Mouse (Mus musculus) stomach, postnatal 0 days (tissue): ENCODE data around the gene Kctd13. TPM values are rescaled to one million over a fixed set of nuclear protein-coding genes. Genes with fewer than 3 reads are reported as not detected.
A peak's percentile ranks its signal among the peaks of the same experiment; 100 is the strongest.
"Not testable (repeated sequence)": the region's sequence is repeated elsewhere in the genome, so short reads cannot be mapped to it uniquely, and the experiment has no call there.

Experiments
- ATAC-seq: fragments of 200-750 bp; cut with Nextera tagmentation; 2 replicates; pipeline ENCODE4 v1.8.0; 2017; ENCODE audit not compliant: low FRiP score, low TSS enrichment
- DNase-seq: peaks from one replicate; pipeline ENCODE4 v3.0.0-alpha.2; 2016; ENCODE audit warnings: low spot score
- H3K27ac ChIP-seq: fragments of 300-500 bp; sonication (generic); replicated peaks from 2 replicates; pipeline ENCODE4 v1.5.1; 2014; ENCODE audit warnings: mild to moderate bottlenecking, control low read depth
- H3K27me3 ChIP-seq: fragments of 300-500 bp; sonication (generic); 2 replicates; pipeline ENCODE4 v1.6.1; 2014; ENCODE audit warnings: low read length; ENCODE audit not compliant: control insufficient read depth, insufficient read depth
- H3K36me3 ChIP-seq: fragments of 300-500 bp; sonication (generic); 2 replicates; pipeline ENCODE4 v1.6.1; 2014; ENCODE audit warnings: low read length, mixed read lengths; ENCODE audit not compliant: control insufficient read depth, insufficient read depth
- H3K4me1 ChIP-seq: fragments of 300-500 bp; sonication (generic); replicated peaks from 2 replicates; pipeline ENCODE4 v1.6.1; 2014; ENCODE audit warnings: antibody characterized with exemption; ENCODE audit not compliant: control insufficient read depth, insufficient read depth
- H3K4me2 ChIP-seq: fragments of 300-500 bp; sonication (generic); replicated peaks from 2 replicates; pipeline ENCODE4 v1.6.1; 2014; ENCODE audit warnings: low read depth, mild to moderate bottlenecking, control low read depth, moderate library complexity
- H3K4me3 ChIP-seq: fragments of 300-500 bp; sonication (generic); 2 replicates; pipeline ENCODE4 v1.5.1; 2014; ENCODE audit warnings: low read depth, low read length, control low read depth
- H3K9ac ChIP-seq: fragments of 300-500 bp; sonication (generic); 2 replicates; pipeline ENCODE4 v1.6.1; 2014; ENCODE audit warnings: mild to moderate bottlenecking, low read length, control low read depth, mixed read lengths
- H3K9me3 ChIP-seq: fragments of 300-500 bp; sonication (generic); 2 replicates; pipeline ENCODE4 v1.6.1; 2016; ENCODE audit warnings: low read length; ENCODE audit not compliant: control insufficient read depth
- CTCF ChIP-seq: IDR thresholded peaks from 2 replicates; pipeline ENCODE4 v1.5.1; 2016; ENCODE audit warnings: antibody characterized with exemption, low read depth, mild to moderate bottlenecking, moderate library complexity
- EP300 ChIP-seq: optimal IDR thresholded peaks from 2 replicates; pipeline ENCODE3; 2016; ENCODE audit warnings: antibody characterized with exemption
- WGBS: fragments of 180-500 bp; shearing (Covaris S2); extraction: QIAGEN DNeasy Blood & Tissue Kit; methylation state at CpG from one replicate; pipeline ENCODE4 v1.1.7; 2014; 5-methylcytosine and 5-hydroxymethylcytosine counted together
- polyA plus RNA-seq: library from polyadenylated mRNA; unstranded; fragments of >200 nt; fragmentation: Nextera tagmentation; extraction: Ambion mirVana; gene quantifications from 2 replicates; pipeline ENCODE4 v1.2.1, GENCODE M21; 2015

The Kctd13 gene
- polyA plus RNA-seq, 1 experiment from 2014 or later = 10.2 TPM

DNA sequence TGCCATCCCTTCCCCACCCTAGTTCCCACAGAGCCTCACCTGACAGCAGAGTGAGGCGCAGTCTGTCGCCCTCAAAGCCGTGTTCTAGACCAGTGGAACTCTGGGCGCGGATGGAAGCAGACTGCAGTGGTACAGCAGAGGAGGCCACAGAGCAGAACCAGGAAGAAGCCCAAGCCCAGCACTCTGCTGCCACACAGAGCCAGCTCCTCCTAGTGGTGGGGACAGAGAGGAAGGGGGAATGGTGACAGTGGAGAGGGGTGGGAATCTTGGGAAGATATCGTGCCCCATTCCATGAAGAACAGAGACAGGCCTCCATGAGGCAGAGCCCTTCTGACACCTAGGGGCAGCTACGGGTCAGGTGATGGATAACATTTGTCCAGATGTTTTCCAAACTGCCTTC is 39.8 kb upstream of the Kctd13 start:
- no peaks in the 10 kb centered on the region for H3K36me3 ChIP-seq
- TF ChIP-seq CTCF (peak; percentile 65), EP300 (no peak)
- H3K4me3 ChIP-seq = no peak overlapping the region
- H3K27ac ChIP-seq = no peak overlapping the region
- no peak overlapping the region for H3K4me2 ChIP-seq
- WGBS = 53% methylated on average over 7 of the region's 7 CpGs
- DNase-seq = no peak
- H3K27me3 ChIP-seq = no peaks in the 10 kb centered on the region
- no peaks in the 10 kb centered on the region for H3K9me3 ChIP-seq
- no peaks in the 10 kb centered on the region for H3K4me1 ChIP-seq
- no peak for ATAC-seq
- H3K9ac ChIP-seq = no peak overlapping the region; the same call in 1 of the 2 replicates

GRCm38 (mm10) chr7:126896912-126897311 is 31.8 kb upstream of the Kctd13 start:
- no peak for TF ChIP-seq EP300
- no peak for TF ChIP-seq CTCF
- no peaks in the 10 kb centered on the region; the same call in 1 of the 2 replicates for H3K4me1 ChIP-seq
- no peak overlapping the region; the same call in 1 of the 2 replicates for H3K9ac ChIP-seq
- no peak for DNase-seq
- no peaks in the 10 kb centered on the region for H3K36me3 ChIP-seq
- no peaks in the 10 kb centered on the region for H3K27me3 ChIP-seq
- H3K9me3 ChIP-seq = no peaks in the 10 kb centered on the region
- 89% methylated on average over 5 of the region's 5 CpGs for WGBS
- peak overlapping the region; percentile 79; the same call in 1 of the 2 replicates for H3K4me2 ChIP-seq
- ATAC-seq = no peak
- H3K4me3 ChIP-seq = no peak overlapping the region
- H3K27ac ChIP-seq = no peak overlapping the region; the same call in none of the 2 replicates

DNA sequence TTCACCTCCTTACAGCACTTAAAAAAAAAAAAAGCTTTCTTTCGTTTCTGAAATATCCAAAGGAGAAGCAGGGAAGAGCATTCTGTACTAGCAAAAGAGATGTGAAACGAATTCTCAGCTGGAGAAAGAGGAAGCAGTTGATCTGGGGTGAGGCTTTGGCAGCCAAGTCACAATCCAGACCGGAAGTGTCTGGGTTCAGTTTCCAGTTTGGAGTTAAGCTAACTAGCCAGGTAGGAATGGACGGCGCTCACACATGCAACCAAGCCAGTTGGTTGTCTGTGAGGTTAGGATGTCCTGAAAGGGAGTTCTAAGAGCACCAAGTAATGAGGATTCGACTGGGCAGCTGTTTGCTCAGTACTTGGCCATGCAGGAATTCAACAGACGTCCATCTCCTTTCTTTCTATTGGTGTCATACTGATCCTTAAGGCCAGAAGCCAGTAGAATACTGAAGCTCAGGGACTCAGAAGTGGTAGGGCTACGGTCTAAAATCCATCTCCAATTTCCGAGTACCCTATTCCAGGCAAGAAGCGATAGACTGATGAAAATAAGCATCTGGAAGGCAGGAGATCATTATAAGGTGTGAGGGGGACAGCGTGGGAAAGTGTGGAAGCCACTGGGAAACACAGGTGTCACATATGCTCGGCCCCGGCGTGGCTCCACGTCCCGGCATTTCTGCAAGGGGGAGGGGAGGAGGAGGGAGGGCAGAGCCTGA is 31.1 kb upstream of the Kctd13 start:
- no peaks in the 10 kb centered on the region for H3K27me3 ChIP-seq
- H3K9me3 ChIP-seq = no peaks in the 10 kb centered on the region
- DNase-seq (peak; percentile 20), ATAC-seq (peak; percentile 19; the same call in 1 of the 2 replicates)
- TF ChIP-seq CTCF (no peak), EP300 (no peak)
- peak overlapping the region; percentile 87 for H3K27ac ChIP-seq
- 16% methylated on average over 16 of the region's 16 CpGs for WGBS
- no peaks in the 10 kb centered on the region for H3K36me3 ChIP-seq
- H3K4me1 ChIP-seq = no peaks in the 10 kb centered on the region; the same call in 1 of the 2 replicates
- peak overlapping the region; percentile 69 for H3K4me3 ChIP-seq
- peak overlapping the region; percentile 79 for H3K4me2 ChIP-seq
- H3K9ac ChIP-seq = peak overlapping the region; percentile 80

DNA sequence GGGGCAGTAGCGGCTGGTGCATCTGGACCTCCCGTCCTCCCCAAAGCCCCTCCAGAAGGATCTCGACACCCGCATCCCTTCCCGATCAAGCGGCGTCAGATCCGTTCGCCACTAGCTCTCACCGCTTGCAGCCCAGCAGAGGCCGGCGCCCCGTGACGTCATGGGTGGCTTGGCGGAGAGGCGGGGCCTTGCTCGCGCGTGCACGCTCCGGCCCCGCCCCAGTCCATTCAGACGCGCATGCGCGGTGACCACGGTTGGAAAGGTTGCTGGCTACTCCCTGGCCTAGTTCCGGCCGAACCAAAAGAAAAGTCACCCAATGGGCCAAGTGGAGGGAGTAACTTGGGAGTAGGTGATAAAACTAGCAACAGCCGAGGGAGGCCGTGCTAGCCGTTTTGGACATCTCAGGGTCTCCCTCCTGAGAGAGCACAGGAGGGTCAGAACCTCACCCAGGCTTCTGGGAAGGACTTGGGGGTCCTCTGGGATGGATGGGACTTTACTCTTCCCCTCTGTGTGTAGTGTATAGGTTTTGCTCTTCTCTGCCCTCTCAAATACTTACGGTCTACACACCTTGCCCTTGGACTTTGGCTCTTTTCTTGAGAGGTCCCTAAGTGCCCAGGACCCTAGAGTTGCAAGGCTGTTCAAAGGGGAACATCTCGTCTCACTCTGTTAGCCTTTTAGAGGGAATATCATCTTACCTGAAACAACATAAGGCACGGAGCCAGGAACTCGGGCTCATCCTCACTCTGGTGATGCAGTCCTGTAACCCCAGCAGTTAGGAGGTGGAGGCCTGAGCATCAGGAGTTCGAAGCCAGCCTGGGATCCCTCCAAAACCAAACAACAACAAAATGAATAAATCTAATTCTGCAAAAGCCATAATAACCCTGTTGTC is 30.3 kb upstream of the Kctd13 start:
- TF ChIP-seq EP300 (no peak), CTCF (no peak)
- Histone ChIP-seq H3K27me3 (no peaks in the 10 kb centered on the region), H3K9me3 (no peaks in the 10 kb centered on the region), H3K27ac (peak overlapping the region; percentile 87), H3K4me2 (peak overlapping the region; percentile 79), H3K9ac (peak overlapping the region; percentile 80), H3K4me1 (no peaks in the 10 kb centered on the region; the same call in 1 of the 2 replicates), H3K4me3 (peak overlapping the region; percentile 69), H3K36me3 (no peaks in the 10 kb centered on the region)
- peak; percentile 96 for ATAC-seq
- 13% methylated on average over 33 of the region's 37 CpGs for WGBS
- peak; percentile 98 for DNase-seq

DNA sequence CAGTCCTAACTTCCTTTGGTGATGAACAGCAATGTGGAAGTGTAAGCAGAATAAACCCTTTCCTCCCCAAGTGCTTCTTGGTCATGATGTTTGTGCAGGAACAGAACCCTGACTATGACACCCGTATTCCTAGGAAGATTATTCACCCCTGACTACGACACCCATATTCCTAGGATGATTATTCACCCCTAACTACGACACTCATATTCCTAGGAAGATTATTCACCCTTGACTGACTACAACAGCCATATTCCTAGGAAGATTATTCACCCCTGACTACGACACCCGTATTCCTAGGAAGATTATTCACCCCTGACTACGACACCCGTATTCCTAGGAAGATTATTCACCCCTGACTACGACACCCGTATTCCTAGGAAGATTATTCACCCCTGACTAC is 28.9 kb upstream of the Kctd13 start:
- not testable (repeated sequence) for DNase-seq, H3K27me3 ChIP-seq, ATAC-seq, H3K4me3 ChIP-seq, H3K36me3 ChIP-seq, H3K9ac ChIP-seq, H3K4me2 ChIP-seq, H3K27ac ChIP-seq, H3K9me3 ChIP-seq, H3K4me1 ChIP-seq
- WGBS = 94% methylated on average over 7 of the region's 9 CpGs

DNA sequence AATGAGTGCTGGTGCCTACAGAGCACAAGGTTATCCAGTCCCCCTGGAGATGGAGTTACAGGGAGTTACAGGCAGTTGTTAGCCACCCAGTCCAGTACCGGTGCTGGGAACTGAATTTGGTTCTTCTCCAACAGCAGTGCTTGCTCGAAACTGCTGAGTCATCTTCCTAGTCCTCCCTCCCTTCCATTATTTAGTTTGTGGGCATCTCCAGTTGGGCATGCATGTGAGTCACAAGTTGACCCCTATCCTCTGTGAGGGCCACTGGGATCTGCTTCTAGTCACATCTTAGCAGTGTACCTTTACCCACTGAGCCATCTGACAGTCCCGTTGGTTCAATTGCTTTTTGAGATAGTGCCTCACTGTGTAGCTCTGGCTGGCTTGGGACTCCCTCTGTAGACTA is 23.1 kb upstream of the Kctd13 start:
- no peaks in the 10 kb centered on the region for H3K9me3 ChIP-seq
- DNase-seq = no peak
- no peak overlapping the region for H3K9ac ChIP-seq
- ATAC-seq = no peak
- H3K4me3 ChIP-seq = no peak overlapping the region
- TF ChIP-seq EP300 = no peak
- TF ChIP-seq CTCF = no peak
- H3K4me1 ChIP-seq = no peaks in the 10 kb centered on the region
- H3K4me2 ChIP-seq = no peak overlapping the region
- 76% methylated on average over 3 of the region's 3 CpGs for WGBS
- H3K27ac ChIP-seq = no peak overlapping the region
- no peaks in the 10 kb centered on the region for H3K36me3 ChIP-seq
- no peaks in the 10 kb centered on the region for H3K27me3 ChIP-seq
